Mouse (Mus musculus) CH12.LX (cell line): ENCODE results near the gene Pkm.

Experiments used
- CTCF ChIP-seq, 2 experiments: IDR thresholded peaks in 1 of 2; conservative IDR thresholded peaks in 1 of 2; 2 replicates each; pipeline ENCODE4 v1.5.1; 2011 to 2012; ENCODE audit warnings: low read depth in 2 of 2, low read length in 2 of 2, improper control_type of control experiment in 1 of 2, inconsistent platforms in 1 of 2, mild to moderate bottlenecking in 1 of 2, moderate library complexity in 1 of 2
- RCOR1 ChIP-seq: conservative IDR thresholded peaks from 2 replicates; pipeline ENCODE4 v1.6.1; 2012; ENCODE audit warnings: low read depth, mild to moderate bottlenecking, inconsistent platforms, low read length, improper control_type of control experiment

- TF ChIP-seq RCOR1 (no peak), CTCF (conservative IDR thresholded peaks at IDR 0.05 in 1 of 2, IDR thresholded peaks at IDR 0.05 in 1 of 2; ENCODE audit: low read depth in 2 of 2, low read length in 2 of 2) (no peak)
Measured at GRCm38 (mm10) chr9:59666016-59666415, 9.8 kb downstream of the Pkm start.
